Mouse (Mus musculus): ENCODE results near the gene Slc6a19. TPM values are rescaled to one million over a fixed set of nuclear protein-coding genes. Genes with fewer than 3 reads are reported as not detected.

Slc6a19 gene
- polyA plus RNA-seq (2012): not detected in 2 replicates

GRCm38 (mm10) chr13:73704694-73705325 lies at the start of gene Slc6a19:
Gene Slc6a19, minus strand, starts transcription at chr13:73704865.
- TF ChIP-seq GATA1 (IDR thresholded peaks at IDR 0.05; ENCODE audit: low read length): no peak

- TF ChIP-seq GATA1 (IDR thresholded peaks at IDR 0.05; ENCODE audit: low read length): no peak
These were observed 46.6 kb upstream of the Slc6a19 start for GRCm38 (mm10) chr13:73751284-73751683.

GRCm38 (mm10) chr13:73750435-73750834 lies 45.8 kb upstream of the Slc6a19 start:
- TF ChIP-seq GATA1 (IDR thresholded peaks at IDR 0.05; ENCODE audit: low read length): no peak

GRCm38 (mm10) chr13:73748663-73749440 lies 44.2 kb upstream of the Slc6a19 start:
- TF ChIP-seq GATA1 (IDR thresholded peaks at IDR 0.05; ENCODE audit: low read length): no peak

- no peak for TF ChIP-seq GATA1 (IDR thresholded peaks at IDR 0.05; ENCODE audit: low read length)
These were observed 39.0 kb upstream of the Slc6a19 start for GRCm38 (mm10) chr13:73743662-73744061.

- TF ChIP-seq GATA1 (IDR thresholded peaks at IDR 0.05; ENCODE audit: low read length): no peak
These were observed 38.3 kb upstream of the Slc6a19 start for GRCm38 (mm10) chr13:73742944-73743343.

GRCm38 (mm10) chr13:73736943-73737342 lies 32.3 kb upstream of the Slc6a19 start:
- TF ChIP-seq GATA1 (IDR thresholded peaks at IDR 0.05; ENCODE audit: low read length): no peak

- no peak for TF ChIP-seq GATA1 (IDR thresholded peaks at IDR 0.05; ENCODE audit: low read length)
These were observed 31.3 kb upstream of the Slc6a19 start for GRCm38 (mm10) chr13:73735928-73736327.

GRCm38 (mm10) chr13:73735270-73735669 lies 30.6 kb upstream of the Slc6a19 start:
- TF ChIP-seq GATA1 (IDR thresholded peaks at IDR 0.05; ENCODE audit: low read length): no peak

GRCm38 (mm10) chr13:73734379-73734778 lies 29.7 kb upstream of the Slc6a19 start:
- TF ChIP-seq GATA1 (IDR thresholded peaks at IDR 0.05; ENCODE audit: low read length): no peak

GRCm38 (mm10) chr13:73732742-73733700 lies 28.4 kb upstream of the Slc6a19 start, which contains the start of gene Slc12a7:
Gene Slc12a7, plus strand, starts transcription at chr13:73733094.
- TF ChIP-seq GATA1 (IDR thresholded peaks at IDR 0.05; ENCODE audit: low read length): no peak

- no peak for TF ChIP-seq GATA1 (IDR thresholded peaks at IDR 0.05; ENCODE audit: low read length)
These were observed 27.6 kb upstream of the Slc6a19 start for GRCm38 (mm10) chr13:73732235-73732634.

- TF ChIP-seq GATA1 (IDR thresholded peaks at IDR 0.05; ENCODE audit: low read length): no peak
These were observed 26.2 kb upstream of the Slc6a19 start for GRCm38 (mm10) chr13:73730913-73731312.

- no peak for TF ChIP-seq GATA1 (IDR thresholded peaks at IDR 0.05; ENCODE audit: low read length)
These were observed 24.0 kb upstream of the Slc6a19 start for GRCm38 (mm10) chr13:73728633-73729032.

- no peak for TF ChIP-seq GATA1 (IDR thresholded peaks at IDR 0.05; ENCODE audit: low read length)
These were observed 23.0 kb upstream of the Slc6a19 start for GRCm38 (mm10) chr13:73727621-73728025.

GRCm38 (mm10) chr13:73725315-73725714 lies 20.6 kb upstream of the Slc6a19 start:
- TF ChIP-seq GATA1 (IDR thresholded peaks at IDR 0.05; ENCODE audit: low read length): no peak
